Mouse (Mus musculus): Measurements from ENCODE around the gene Vmn1r204. TPM values are rescaled to one million over a fixed set of nuclear protein-coding genes. Genes with fewer than 3 reads are reported as not detected.

Vmn1r204 gene
- total RNA-seq (2023), result not detected

GRCm38 (mm10) chr13:22552898-22553297, at the start of gene Vmn1r204:
Gene Vmn1r204 (plus strand): TSS chr13:22553198.

GRCm38 (mm10) chr13:22505281-22505680, 47.7 kb upstream of the Vmn1r204 start, which contains the start of gene Vmn1r202:
Gene Vmn1r202 (minus strand): TSS chr13:22505381.

GRCm38 (mm10) chr13:22517814-22518213, 35.2 kb upstream of the Vmn1r204 start, which contains the start of gene Vmn1r203:
Gene Vmn1r203 (plus strand): TSS chr13:22518114.

GRCm38 (mm10) chr13:22592900-22593299, 39.9 kb downstream of the Vmn1r204 start, which contains the start of gene Vmn1r205:
Gene Vmn1r205 (minus strand): TSS chr13:22593000.

Other genes with a start within 250 kb of the Vmn1r204 start
- not detected for gene Vmn1r197, start 228.6 kb upstream of the Vmn1r204 start, total RNA-seq (2023)
- not detected for gene Vmn1r198, start 202.8 kb upstream of the Vmn1r204 start, total RNA-seq (2023)
- not detected for gene Vmn1r199, start 173.4 kb upstream of the Vmn1r204 start, total RNA-seq (2023)
- gene Vmn1r200, start 162.8 kb upstream of the Vmn1r204 start, total RNA-seq (2023), result not detected
- gene Vmn1r201, start 81.3 kb upstream of the Vmn1r204 start, total RNA-seq (2023), result not detected
- not detected for gene Vmn1r202, start 47.8 kb upstream of the Vmn1r204 start, total RNA-seq (2023)
- not detected for gene Vmn1r203, start 35.1 kb upstream of the Vmn1r204 start, total RNA-seq (2023)
- not detected for gene Vmn1r205, start 39.8 kb downstream of the Vmn1r204 start, total RNA-seq (2023)
- not detected for gene Vmn1r206, start 71.1 kb downstream of the Vmn1r204 start, total RNA-seq (2023)
- not detected for gene Vmn1r207-ps, start 176.4 kb downstream of the Vmn1r204 start, total RNA-seq (2023)
- gene Vmn1r208, start 224.2 kb downstream of the Vmn1r204 start, total RNA-seq (2023), result not detected

Data from CD8-positive naive resting alpha-beta T cell, adult 57 days (primary cell).